Mouse (Mus musculus) monocyte, adult 2 months (primary cell): ENCODE measurements at regions not wholly inside any gene's neighbourhood (a gene's known extent, or its start where the extent isn't known, plus 50 kb on each side); places are given as distances from the start of the nearest gene placed in this dataset.
"Not testable (repeated sequence)": the region's sequence is repeated elsewhere in the genome, so short reads cannot be mapped to it uniquely, and the experiment has no call there.

Experiments
- DNase-seq, 2 experiments: peaks; one replicate each; pipeline ENCODE4 v3.0.0; 2022; ENCODE audit warnings: low spot score in 2 of 2, low read depth in 1 of 2

DNA sequence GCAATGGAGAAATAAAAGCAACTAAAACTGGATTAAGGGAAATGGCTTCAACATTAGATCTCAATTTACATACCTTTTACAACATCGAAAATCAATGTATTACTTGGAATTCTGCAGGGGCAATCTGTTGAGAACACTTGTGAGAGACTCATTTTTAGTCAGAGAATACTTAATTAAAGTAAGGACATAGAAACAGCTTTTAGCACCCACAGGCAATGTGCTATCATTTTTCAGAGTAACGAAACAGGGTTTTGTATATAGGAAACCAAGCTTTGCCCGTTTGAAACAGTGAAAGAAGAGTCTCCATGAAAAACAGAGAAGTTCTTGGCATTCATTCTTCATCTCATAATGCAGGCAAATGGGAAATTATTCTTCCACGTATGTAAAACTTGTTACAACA lies 196.4 kb downstream of the Tdrd3 start:
- no peak for DNase-seq

DNA sequence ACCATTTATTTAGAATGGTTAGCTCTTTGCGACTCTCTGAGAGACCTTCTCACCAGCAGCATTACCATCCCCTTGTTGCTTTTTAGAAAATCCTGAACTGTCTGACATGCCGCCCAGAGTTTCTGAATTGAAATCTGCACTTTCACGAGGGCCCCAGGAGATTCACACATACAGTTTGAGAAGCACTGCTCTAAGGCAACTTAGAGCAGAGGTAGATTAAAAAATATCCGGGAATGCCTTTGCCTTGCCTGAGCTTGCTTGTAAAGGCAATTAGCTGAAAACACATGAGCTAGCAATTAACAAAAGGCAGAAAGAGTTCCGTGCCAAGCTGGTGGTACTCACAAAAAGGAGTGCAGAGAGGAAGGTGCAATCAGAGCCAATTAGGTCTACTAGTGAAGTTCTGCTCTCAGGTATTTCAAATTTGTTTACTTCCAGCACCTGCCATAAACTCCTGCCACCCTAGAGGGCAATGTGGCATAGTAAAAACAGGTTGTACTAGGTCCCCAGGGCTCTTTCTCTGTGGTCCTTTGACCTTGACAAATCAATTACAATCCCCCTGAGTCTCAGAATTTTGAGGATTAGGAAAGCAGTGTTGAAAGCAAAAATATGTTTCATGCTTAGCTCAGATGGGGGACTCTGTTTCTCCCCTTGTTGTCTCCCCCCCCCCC lies 203.1 kb downstream of the Tdrd3 start:
- no peak for DNase-seq

DNA sequence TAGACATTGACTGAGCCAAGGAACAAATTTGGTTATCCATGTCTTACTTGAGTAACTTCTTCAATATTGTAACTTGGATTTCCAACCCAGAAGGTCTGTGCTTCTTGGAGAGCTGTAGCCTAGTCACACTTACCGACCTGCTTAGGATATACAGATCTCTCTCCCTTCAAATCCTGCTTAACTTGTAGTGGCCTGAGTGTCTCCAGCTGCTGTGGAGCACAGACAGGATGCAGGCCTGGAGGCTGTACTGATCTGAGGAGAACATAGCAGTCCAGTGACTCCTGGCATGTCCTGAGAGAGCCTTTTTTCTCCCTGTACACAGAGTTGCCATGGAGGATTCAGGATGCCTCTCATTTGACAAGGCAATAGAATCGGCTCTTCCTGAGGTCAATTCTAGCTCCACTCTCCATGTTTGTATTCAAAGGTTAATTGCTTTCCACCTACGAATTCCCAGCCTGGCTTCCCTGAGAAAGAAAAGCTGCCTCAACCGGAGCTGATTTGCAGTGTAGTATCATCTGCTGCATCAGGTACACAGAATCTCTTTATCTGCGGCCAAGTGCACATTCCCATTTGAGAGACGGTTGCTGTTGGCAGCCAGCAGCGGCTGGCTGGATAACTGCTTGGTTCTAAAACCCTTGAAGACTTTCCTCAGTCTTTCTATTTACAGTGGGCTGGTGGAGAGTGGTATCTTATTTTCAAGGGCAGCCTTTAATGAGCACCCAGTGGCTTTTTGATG lies 214.8 kb downstream of the Tdrd3 start:
- DNase-seq, result no peak

DNA sequence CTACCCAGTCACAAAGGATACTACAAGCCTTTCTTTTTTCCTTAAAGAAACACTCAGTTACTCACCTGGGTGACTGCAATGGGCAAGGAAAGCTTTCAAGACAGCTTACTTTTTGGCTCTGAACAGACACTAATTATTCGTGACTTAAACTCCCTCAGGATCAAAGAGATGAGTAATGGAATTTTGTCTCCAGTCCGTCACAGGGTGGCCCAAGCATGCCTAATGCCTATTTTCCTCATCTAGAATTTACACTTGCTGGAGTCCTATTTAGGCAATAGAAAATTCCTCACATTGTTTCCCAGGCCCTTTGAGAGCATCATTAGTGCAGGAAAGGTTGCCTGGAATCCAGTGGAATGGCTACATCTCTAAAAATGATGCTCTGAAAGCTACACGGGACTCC lies 218.2 kb downstream of the Tdrd3 start:
- DNase-seq, result no peak

DNA sequence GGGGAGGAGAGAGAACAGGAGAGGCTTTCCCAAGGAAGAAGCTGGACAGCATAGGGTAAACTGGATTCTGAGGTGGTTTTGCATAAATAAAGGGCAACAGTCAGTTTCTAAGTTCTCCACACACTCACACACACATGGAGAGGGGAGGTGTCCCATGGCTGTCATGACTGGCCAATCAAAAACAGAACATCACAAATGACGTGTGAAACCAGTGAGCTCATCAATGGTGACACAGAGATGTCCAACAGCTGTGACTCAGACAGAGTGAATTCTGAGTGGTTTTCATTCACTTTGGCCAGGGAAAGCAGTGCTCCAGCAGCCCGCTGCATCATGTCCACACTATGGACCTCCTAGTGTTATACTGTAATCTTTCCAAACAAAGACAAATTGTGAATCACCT lies 220.7 kb downstream of the Tdrd3 start:
- no peak for DNase-seq

DNA sequence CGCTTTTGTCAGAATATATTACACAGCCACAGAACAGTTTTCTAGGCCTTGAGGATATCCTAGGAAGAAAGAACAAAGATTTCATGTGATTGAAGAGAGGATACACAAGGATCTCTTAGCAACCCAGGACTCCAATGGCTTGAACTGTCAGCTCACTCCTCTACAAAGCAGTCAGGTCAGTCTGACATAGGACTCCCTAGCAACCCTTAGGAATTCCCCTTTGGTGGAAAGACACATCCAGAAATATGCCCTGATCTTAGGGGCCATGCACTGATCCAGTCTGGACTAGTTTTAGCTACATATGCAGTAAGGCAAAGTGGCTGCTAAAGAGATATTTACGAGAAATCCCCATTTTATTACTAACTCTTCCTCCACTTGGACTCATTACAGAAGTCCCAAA lies 251.5 kb downstream of the Tdrd3 start:
- no peak for DNase-seq

DNA sequence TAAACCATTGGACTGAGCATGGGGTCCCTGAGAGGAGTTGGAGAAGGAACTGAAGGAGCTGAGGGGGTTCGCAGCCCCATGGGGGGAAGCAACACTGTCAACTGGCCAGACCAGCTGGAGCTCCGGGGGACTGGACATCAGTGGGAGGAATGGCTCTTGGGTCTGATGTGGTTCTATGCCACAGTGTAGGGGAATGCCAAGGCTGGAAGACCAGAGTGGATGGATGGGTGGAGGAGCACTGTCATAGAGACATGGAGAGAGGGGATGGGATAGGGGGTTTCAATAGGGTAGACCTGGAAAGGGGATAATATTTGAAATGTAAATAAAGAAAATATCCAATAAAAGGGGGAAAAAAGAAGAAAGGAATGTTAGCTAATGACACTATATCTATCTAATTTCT lies 253.1 kb downstream of the Tdrd3 start:
- DNase-seq, result no peak

DNA sequence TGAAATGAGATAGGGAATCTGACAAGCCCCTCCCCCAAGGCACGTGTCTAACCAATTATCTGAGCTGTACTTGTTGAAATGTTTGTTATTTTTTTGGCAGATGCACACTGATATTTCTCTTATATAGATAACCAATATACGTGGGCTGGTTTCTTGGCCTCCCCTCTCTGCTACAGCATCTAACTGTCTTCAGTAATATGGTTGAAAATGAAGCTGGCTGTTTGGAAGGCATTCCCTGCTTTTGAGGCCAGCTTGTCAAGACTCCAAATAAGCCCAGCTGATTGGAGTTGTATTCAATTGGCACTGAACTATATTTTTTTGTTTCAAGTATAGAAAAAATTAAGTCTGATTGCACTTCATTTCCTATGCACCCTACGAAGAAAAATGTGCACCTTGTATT lies 264.3 kb downstream of the Tdrd3 start:
- DNase-seq, result no peak

DNA sequence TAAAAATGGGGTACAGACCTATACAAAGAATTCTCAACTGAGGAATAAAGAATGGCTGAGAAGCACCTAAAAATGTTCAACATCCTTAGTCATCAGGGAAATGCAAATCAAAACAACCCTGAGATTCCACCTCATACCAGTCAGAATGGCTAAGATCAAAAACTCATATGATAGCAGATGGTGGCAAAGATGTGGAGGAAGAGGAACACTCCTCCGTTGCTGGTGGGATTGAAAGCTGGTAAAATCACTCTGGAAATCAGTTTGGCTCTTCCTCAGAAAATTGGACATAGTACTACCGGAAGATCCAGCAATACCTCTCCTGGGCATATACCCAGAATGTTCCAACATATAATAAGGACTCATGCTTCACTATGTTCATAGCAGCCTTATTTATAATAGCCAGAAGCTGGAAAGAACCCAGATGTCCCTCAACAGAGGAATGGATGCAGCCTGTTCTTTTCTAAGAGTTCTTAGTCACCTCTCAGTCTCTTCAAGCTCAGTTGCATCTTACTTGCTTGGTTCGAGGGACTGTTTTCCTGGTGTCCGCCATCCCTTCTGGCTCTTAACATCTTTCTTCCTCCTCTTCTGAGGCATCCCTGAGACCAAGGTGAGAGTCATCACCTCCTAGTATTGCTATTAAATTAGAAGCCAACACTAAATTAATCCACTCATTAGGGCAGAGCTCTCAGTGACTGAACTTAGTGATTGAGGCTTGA lies 266.8 kb downstream of the Tdrd3 start:
- DNase-seq, result not testable (repeated sequence)

DNA sequence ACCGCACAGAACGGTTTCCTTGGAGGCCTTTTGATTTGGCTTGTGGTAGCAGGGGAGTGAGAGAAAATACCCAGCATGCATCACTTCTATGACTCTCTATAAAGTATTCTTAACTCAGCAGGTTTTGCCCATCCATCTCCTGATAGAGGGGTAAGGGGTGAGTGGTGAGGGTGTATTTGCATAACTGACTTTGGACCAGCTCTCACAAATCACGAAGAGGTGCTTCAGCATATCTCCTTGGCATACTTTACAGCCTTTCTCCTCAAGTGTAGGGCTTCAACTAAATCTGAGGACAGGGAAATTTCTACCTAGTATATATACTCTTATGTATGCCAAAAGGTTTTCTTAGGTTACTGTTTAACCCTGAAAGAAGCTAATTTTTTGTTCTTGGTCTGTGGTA lies 273.4 kb downstream of the Tdrd3 start:
- DNase-seq, result no peak

DNA sequence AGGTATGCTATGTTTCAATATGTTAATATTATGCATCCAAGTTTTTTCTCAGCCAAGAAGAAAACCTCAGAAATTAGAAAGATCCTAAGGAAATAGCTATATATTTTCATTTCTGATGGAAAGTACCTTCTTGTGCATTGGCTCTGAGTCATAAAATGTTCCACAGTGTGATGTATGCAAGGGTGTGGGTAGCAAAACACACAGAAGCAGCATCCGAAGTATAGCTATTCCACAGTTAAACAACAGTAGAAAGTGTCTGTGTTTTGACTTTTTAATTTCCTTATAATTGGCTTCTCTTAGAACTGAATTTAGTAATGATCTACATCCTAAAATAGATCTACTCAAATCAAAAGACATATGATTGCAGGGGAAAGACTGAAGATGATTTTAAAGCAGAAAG lies 320.0 kb downstream of the Tdrd3 start:
- no peak for DNase-seq

DNA sequence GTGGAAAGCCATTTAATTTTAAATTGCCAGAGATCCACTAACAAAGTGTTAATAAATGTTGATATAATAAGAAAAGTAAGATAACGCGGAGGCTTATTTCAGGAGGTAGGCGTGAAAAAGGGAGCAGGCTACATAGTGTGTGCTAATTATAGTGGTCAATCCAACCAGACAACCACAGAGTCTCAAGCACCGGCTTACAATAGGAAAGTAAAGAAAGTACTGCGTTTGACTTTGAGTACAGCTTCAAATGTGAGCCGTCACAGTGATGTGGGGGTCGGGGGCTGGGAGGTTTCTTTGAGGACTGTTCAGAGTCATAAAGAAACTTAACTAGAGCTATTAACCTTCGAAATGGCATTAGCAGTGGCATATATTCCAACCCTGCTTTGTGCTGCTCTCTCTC lies 329.1 kb downstream of the Tdrd3 start:
- no peak for DNase-seq

DNA sequence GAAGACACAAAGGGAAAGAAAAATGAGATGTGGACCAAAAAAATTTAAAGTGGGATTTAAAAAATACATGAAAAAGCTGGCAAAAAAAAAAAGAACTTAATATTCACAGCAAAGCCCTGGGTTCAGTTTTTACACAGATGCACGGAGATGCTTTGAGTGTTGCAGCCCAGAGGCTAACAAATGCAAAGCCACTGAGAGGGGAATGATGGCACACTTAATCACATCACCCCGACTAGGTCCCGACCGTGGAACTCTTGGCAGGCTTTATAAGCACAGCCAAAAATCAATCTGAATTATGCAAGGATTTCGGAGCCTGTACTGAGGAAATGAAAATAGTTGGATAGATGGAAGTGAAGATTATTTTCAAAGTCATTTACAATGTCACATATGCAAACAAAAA lies 329.6 kb downstream of the Tdrd3 start:
- DNase-seq, result no peak

DNA sequence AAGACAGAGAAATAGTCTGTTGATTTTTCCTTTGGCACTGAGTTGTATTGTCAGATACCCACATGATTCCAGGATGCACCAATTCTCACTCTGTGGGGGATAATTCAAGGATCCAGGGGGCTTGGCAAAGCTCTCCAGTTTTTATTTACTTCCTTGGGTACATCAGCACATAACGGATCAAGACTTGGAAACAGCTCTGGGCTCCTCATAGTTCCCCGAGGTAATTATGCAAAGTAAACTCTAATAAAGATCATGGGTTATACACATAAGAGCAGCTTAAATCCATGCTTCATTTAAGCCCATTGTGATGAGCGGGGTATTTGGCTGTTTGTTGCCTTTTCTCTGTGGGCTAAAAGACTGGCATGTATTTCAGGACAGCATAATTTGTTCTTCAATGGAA lies 332.6 kb downstream of the Tdrd3 start:
- DNase-seq, result no peak

DNA sequence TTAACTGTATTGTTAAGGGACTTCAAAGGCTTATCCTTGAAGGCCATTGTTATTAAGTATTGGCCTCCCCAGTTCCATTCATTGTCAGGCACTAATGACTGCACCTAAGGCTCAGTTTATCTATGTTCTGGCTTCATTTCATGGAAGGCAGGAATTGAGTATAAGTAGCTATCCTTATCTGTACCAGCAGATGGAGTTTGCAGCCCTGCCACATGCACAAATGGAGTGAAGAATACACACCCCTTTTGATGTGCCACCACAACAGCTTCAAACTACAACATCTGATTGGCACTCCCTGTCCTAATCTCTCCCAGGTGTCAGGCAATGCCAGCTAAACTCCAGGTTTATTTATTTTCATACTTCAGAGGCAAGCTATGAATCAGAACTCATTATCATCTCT lies 333.3 kb downstream of the Tdrd3 start:
- no peak for DNase-seq

DNA sequence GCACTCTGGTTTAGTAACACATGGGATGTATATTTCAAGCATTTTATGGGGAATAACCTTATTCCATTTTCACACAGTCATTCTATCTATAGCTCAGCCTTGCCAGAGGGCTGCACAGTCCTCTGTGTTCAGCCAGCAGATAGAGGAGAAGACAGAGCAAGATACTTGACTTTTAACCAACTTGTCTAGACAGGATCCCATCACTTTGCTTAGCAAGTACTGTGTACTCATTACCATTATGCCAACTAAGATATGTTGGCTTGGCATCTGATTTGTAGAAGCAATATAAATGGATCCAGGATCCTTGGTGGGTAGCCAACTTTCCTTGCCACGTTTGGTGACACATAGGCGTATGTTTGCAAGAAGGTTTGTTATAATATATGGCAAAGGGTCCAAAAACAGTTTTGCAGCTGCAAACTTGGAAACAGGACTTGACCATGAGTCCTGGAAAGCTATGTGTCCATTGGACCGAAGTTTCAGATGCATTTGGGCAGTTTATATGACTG lies 334.3 kb downstream of the Tdrd3 start:
- no peak for DNase-seq

DNA sequence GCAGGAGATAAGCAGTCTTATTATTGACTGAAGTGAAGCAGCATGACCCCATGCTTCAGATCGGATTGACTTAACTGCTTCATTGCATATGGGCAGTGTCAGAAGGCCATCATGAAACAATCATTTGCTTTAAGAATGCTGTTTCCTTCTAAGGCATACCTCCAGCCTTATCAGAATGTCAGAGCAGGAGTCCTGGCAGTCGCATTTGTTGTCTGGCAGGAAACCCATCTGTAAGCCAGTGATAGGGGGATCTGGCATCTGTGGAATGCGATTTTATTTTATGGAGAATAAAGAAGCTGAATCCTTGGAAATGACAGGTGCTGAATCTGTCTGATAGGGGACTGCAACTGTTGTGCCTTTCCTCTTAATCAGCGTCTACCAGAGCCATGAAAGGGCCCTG lies 338.3 kb downstream of the Tdrd3 start:
- no peak for DNase-seq

DNA sequence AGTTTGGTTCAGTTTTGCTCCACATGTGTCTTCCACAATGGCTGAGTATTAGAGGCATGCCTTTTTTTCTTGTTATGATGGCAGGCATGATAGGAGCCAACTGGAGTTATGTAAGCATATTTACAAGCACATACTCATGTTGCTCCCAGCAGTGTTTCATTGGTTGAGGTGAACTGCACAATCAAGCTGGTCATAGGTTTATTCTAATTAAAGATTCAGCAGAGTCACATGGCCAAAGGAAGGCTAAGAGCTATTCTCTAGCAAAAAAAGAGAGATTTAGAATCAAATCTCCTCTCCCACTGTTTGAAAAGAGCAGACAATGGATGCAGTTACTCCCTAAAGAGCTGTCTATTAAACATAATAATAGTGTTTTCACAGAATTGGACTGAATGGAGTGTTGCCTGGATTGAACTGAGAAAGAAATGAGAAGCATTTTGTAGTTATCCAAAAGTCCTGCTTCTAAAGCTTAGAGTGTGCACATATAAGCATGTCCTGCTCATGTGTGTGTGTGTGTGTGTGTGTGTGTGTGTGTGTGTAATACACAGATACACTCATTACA lies 359.0 kb downstream of the Tdrd3 start:
- DNase-seq, result no peak

DNA sequence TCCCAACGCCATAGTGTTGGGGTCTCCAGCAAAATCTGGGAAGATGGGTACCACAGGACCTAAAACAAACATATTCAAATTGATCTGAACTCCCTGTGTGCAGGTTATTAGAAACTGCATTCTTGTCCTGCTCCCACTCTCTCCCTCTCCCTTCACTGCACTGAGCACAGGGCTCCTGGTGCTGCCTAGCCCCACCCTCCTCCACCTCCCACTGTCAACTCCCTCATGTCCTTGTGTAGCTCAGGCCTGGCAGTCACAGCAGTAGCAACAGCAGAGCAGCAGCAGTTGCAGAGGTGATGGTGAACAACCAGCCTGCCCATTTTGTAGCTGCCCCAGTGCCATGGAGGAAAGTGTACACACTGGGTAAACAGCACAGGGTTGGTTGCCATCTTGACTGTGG lies 383.4 kb downstream of the Tdrd3 start:
- DNase-seq, result no peak

DNA sequence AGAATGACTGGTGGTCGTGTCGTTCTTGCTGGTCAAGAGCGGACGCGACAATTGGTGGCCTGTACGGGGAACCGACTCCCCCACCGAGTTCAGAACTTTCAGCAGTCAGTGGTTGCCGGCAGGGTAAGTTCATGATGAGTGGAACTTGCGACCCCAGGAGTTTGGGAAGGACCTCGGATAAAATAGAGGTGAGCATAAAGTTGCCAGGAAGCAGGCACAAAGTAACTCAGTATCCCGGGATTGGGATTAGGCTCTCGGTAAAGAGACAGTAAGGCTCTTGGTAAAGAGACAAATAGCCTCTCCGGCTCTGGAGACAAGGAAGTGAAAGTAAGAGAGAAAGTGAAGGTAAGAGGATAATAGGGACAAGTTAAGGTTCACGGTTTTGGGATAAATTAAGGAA lies 393.2 kb downstream of the Tdrd3 start:
- peak in 1 of 2 experiments; percentile 9 for DNase-seq

DNA sequence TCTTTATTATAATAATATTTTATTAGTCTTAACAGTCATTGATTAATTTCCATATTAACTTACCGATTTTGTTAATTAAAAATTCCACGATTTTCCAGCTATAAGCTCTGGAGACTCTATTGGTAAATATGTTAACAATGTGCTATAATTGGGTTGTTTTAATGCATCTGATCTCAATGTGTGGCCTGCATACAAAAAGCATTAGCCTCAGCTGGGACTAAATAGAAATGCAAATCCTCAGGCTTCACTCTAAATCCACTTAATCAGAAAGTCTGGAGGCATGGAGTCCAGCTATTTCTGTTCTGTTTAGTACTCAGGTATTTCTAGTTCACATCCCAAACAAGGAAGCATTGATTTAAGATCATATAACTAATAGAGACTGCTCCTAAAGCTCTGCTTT lies 427.7 kb downstream of the Tdrd3 start:
- no peak for DNase-seq

DNA sequence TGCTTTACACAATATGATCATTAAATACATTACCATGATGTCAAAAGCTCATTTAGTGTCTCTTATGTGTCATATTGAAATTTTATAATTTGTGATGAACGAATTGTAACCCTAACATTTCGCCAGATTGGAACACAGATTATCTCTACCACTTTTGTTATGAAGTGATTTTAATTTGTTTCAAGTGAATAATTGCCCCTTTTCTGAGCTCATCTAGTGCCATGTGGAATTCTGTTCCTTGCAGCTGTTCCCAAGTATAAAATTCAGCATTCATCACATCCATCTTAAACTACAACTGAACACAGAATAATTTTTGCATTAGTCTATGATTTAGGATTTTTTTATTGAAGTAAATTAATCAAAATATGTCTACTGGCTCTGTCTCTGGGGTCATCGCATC lies 445.0 kb downstream of the Tdrd3 start:
- no peak for DNase-seq
